Mouse (Mus musculus) cerebellum, adult 18-20 months (tissue): Measurements from ENCODE around the gene Rnf114.
A peak's percentile ranks its signal among the peaks of the same experiment; 100 is the strongest.

Experiments used
- DNase-seq, 2 experiments: peaks; one replicate each; pipeline ENCODE4 v3.0.0; 2021

The Rnf114 gene

DNA sequence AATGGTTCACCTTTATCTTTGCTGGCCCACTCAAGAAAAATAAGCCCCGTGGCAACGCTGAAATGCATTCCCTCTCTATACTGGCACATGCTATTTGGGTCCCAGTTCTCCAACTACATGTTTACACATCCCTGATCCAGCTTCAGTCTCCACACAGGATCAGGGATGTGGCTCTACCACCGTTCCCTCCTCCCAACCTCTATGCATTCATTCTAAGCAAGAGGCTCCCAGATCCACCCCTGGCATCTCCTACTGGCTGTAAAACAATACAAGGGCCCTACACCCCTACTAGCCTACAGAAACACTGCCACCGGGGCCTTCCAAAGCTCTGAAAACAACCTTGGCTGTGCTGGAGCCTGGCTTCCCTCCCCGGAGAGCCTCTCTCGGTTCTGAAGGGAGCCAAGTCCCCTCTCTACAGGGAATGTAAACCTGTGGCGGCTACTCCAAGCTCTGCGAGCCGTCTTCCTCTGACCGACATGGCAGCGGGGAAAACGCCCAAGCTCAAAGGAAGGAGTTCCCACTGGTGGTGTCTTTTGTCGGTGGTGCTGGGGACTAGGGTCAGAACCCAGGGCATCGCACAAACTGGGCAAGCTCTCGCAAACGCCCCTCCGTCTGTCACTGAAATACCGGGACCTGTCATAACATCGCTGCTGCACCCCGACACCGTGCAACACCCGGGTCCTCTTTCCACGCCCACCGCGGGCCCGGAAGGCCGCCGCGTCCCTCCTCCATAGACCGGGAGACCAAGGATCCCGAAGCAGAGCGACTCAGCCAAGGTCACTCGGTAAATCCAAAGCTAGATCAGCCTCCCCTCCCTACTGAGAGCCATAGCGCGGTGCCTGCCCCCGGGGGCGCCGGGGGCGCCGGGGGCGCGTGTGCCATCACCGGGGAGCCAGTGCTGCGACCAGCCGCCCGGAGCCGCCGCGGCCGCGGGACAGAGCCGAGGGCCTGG lies at the start of gene Rnf114:
TSS of gene Rnf114 (plus strand) at position 889 of the 952 bp plus-strand sequence.
- no peak for DNase-seq

DNA sequence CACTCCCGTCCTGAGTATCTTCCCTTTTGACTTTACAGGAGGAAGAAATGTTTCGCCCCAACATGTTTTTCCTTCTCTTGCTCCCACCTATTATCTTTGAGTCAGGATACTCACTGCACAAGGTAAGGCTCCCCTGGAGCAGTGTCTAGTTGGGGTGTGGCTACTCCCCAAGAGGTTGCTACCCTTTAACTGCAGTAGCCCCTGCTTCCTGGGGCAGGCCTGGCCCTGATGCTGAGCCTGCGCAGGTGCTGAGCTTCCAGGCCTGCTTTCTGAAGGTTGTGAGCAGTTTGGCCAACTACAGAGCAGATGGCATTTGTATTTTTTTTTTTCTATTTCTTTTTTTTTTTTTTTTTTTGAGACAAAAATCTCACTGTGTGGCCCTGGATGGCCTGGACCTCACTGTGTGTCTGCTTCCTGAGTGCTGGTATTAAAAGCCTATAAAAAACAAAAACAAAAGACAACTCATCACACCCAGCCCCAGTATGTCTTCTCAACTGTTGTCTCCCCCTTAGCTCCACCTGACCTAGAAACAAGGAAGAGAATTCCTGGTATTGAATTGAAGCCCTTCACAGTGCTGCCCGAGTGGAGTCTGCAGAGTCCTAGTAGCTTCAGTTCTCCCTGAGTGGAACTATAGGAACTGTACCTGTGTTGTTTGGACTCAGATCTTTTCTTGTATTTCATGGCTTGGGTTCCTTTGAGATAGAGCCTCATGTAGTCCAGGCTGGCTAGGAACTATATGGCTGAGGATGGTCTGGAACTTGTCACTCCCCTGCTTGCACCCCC lies 48.8 kb upstream of the Rnf114 start:
- peak; percentile 66 to 70 for DNase-seq

DNA sequence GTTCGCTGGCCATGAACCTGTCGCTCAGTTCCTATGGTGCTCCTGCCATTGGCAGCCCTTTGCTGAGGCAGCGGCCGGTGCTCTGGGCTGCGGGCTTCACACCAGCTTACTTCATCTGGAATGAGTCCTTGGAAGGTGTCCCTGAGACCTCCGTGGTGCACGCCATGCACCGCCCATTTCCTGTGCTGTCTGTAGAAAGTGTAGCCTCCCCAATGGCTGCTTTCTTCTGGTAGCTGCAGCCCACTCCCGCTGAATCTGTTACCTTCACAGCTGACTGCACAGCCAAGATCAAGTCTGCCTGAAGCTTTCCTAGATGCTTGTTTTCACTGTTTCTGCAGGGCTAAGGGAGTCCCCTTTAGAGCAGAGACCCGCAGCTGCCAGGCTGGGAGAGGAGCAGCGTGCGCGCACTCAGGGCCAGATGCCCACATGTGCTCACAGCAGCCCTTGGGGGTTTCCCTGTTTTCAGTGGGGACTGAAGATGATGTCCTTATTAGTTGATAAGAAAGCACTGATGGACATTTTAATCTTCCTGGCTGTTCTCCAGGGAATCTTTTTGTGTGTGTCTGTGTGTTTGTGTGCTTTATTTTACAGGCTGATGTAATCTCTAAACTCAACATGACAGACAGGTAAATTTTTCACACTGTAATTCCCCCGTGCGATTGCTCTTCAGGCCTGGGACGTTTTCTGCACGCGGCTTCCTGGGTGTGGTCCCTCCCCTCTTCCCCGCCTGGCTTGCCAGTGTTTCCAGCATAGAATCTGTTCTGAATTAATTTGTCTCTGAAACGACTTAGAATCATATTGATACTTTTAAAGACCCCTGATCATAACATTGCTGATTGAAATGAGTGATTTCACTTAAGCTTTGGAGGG lies 46.3 kb upstream of the Rnf114 start:
- DNase-seq = no peak

DNA sequence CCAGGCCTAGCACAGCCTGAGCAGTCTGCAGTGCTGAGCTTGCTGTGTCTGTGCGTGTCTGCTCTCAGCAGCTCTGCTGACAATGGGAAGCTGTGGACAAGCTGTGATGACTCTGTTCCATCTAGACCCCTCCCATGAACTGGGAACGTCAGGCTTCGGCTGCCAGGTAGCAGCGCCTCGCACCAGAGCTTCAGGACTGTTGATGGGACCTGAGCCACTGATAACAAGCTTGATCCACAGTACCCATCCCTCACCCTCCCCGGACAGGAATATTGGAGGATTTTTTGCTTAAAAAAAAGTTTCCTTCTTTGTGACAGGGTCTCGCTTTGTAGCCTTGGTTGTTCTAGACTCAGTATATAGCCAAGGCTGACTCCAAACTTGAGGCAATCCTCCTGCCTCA lies 45.2 kb upstream of the Rnf114 start:
- DNase-seq = no peak

DNA sequence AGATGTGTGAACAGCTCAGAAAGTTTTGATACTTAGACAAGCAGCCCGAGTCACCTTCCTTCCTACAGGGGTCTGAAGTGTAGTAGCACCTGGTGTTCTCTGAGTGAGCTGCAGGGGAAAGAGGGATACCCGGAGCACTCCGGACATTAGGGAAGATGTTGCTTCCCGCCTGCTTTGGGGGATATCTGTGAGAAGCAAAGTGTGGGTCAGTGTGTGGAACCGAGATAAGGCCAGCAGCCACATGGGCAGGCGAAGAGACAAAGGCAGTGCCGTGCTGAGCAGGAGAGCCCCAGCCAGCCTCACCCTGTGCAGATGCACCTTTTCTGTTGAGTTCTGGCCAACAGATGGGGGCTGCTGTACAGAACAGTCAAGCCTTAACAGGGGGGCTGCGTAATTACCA lies 44.8 kb upstream of the Rnf114 start:
- DNase-seq = no peak

DNA sequence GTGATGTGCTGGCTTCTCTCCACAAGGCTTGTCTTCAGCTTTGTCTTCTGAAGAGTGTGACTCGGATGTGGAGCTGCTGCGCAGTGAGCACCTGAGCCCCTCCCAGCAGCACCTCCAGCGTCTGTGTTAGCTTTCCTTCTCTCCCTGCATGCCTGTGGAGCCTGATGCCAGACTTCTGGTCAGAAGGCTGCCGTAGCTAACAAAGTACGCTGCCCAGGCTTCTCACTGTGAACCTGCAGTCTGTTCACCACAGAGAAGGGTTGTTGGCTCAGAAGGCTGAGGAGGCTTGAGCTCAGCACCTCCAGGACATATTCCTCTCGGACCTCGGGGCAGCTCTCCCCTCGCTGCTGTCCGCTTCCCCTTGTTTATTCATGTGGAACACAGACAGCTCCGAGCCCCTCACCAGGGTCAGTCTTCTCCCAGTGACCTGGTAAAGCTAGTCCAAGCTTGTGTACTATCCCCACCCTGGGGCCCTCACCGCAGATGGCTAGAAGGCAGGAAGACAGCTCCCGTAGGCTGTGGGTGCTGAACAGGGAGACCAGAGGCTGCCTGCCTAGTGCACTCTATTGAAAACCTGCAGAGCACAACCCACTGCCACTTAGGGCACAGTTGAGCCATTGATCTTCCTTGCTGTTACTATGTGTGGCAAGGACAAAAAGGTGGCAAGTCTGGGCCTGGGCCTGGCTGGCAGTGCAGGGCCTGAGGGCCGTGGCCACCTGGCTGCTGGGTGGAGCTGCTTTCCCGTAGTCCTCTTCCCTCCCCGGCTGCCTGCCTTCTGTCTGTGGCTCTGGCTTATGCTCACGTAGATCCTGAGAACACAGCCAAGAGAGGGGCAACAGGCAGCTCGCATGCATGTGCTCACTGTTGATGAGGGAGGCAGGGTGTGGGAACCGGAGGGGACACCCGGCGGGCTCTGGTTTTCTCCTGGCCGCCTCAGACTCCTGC lies 42.8 kb upstream of the Rnf114 start:
- peak; percentile 63 to 66 for DNase-seq

DNA sequence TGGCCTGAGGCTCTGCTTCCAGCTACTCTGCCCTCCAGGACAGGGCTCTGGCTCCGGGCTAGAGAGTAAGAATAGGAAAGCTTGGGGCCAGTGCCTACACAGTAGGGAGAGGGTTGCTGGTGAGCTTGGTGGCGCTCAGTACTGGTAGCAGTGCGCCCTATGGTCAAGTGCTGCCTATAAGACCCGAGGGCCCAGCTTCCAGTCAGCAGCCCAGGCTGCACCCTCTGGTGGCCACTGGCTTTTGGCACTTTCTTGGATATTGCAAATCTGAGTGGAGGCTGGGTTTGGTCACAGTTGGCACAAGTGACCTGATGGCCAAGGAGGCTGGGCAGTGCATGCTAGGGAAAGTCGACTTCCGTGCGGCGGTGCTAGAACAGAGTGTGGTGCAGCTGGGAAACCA lies 41.8 kb upstream of the Rnf114 start:
- peak; percentile 69 to 71 for DNase-seq

DNA sequence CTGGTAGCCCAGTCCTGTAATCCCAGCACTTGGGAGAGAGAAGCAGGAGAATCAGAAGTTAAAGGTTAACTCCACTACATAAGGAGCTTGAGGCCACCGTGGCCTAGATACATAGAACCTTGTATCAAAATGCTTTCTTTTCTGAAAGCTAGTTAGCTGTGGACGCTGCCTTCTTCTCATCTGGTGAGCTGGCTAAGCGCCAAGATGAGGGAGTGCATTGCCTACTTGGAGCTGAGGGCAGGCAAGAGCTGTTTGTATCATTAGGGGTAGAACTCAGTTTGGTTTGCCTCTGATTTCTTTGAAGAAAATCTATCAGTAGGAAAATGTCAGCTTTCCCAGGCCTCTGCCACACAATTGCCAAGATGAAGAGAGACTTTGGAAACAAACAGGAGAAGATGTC lies 38.6 kb upstream of the Rnf114 start:
- peak; percentile 71 to 73 for DNase-seq

DNA sequence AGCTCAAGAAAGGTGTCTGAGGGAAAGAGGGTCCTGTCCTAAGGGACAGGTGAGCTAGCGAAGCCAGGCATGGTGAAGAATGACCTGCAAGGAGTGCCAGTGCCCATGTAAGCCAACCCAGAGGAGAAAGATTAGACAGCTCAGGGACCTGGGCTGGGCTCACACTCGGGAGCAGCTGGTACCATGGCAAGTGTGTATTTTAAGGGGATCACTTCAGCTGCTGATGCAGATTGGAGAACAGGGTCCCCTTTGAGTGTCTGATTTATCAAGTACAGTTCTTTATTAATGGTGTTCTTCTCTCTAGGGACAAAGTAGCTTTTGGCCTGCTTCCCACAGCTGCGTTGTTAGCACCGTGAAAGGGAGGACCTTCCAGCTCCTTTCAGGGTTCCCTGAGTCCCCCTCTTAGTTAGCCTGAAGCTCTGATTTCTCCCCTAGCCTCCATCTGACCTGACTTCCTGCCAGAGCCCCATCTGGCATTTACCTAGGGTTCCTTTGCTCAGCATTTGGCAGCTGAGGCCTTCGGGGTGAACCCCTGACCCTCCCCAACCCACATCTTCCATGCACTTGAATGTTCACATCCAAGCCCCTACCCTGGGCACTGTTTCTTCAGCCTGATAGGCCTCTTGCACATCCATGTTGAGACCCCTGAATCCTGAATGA lies 36.0 kb upstream of the Rnf114 start:
- DNase-seq = peak; percentile 67 to 69

DNA sequence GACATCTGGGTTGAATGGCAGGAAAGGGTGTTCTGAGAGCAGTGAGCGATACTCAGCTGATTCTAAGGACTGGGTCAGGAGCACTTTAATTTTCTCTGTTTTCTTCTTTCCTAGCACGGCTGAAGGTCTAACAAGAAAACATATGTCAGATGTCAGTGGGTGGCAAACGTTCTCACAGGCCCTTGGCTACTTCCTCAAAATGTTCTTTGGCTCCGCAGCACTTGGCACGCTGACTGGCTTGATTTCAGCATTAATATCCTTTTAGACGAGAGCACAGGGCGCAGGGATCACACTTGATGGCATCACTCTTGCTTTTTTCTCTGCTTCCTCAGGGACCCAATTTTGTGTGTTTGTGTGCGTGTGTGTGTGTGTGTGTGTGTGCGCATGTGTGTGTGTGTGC lies 35.2 kb upstream of the Rnf114 start:
- DNase-seq = peak; percentile 86 to 89

DNA sequence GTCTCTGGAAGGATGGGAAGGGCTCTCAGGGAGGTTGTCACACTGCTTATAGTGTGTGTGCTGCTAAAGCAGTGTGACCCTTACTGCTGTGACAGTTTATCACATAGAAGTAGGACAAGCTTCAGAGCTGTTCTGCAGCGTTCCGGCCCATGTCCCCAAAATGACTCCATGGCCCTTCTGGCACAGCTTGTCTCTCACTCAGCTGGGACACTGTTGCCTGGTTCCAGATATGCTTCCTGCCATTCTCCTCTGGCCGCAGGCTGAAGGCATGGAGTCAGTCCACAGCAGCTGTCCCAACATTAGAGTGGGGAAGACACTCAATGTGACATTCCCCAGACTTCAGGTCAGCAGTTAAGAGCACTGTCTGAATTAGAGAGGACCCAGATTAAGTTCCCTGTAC lies 33.9 kb upstream of the Rnf114 start:
- no peak for DNase-seq

DNA sequence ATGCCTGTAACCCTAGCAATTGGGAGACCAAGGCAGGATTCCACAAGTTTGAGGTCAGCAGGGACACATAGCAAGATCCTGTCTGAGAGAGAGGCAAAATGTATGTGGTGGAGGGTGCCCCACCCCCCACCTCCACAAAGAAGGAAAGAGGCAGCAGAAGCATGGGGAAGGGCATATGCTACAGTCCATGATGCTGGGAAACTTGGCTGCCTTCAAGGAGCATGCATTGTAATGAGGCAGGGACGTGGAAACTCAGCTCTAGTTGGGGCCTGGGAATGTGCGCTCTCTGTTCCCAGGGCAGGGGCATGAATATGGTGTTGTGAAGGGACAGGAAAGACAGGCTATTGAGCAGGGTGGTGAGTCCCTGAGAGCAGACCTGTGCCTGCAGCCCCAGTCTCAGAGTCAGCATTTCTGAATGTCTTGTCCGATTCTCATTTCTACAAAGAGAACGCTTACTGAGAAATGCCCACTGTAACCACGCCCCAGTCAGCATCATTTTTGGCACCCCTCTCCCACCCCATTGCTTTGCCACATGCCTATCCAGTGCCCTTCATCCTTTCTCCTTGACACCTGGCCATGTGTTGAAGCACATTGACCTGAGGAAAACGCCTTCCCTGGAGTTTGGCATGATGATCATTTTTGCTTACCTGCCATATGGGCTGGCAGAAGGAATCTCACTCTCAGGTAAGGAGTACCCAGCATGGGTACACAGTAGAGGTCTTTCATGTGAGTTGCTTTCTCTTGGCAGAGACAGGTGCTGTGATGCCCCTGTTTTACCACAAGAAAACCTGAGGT lies 33.2 kb upstream of the Rnf114 start:
- peak; percentile 77 to 81 for DNase-seq

DNA sequence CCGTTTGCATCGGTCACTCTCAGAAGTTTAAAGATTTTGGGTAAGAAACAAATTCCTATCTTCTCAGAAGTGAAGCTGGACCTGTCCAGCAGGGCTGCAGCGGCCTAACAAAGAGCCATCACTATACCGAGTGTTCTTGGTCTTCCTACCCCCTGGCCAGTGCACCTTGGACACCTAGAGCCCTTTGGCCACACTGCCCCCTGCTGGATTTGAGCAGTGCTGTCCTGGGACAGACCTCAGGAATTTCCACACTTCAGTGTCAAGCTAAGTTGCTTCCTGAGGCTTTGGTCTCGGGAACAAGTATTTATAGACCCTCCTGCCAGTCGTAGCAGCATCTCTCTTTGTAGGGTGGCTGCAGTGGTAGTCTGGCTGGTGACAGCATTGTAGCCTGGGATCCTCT lies 29.5 kb upstream of the Rnf114 start:
- peak; percentile 85 for DNase-seq

DNA sequence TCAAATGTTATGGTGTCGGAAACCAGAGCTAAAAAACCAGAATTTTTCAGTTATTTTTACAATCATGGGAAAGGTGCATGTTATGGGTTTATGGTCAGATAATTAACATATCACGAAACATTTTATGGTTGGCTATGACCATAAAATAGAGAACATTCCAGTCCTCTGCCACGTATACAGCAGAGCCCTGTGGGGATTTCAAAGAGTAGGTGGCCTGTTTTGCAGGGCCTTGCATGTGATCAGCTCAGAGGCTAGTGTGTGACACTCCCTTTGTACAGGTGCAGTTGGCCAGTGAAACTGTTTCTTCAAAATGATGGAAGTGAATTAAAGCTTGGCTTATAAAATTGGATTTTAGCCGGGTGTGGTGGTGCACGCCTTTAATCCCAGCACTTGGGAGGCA lies 28.6 kb upstream of the Rnf114 start:
- no peak for DNase-seq

DNA sequence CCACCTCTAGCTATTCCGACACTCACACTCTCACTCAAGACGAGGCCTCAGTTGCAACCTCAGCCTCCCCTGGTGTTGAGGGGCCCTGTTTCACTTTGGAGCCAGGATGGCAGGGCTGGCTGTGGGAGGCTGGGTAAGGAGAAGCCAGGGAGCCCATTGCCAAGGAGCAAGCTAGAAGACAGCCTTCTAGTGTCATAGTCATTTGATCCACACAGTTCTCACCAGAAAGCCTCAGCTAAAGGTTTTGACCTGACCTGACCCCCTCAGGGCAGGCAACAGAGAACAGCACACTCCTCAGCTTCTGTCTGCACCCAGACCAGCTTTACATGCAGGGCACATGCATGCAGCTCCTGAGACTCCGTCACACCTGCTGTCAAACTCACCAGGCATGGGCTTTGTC lies 26.5 kb upstream of the Rnf114 start:
- no peak for DNase-seq

DNA sequence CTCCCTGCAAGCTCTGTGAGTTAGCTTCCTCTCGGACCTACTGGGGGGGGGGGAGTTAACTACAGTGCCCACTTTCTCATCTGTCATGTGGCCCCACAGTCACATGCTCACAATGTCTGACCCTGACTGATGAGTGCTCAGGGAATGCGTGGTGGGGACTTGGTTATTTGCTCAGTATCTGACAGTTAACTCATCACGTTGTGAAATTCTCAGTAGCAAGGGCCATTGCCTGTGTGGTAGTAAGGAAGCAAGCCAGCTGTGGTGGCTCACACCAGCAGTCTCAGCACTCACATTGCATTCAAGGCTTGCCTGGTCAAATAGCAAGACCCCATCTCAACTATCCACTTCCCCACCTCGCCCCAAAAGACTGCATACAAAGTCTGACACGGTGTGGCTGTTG lies 25.2 kb upstream of the Rnf114 start:
- DNase-seq = no peak

DNA sequence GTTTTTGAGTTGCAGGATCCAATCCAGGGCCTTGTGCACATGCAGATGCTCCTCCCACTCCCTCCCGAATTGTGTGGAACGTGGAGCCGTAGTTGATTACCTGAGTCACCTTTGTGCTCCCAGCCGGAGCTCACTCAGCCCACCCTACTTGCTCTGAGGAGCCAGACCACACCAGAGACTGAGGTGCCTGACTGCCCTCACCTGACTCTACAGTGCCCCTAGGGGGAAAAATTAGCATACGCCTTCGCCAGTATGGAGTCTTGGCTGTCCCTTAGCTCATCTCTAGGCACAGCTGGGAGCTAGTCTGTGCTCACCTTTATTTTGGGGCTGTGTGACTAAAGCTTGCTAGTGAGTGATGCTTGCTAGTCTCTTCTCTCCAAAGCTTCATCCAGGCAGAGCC lies 24.0 kb upstream of the Rnf114 start:
- peak in 1 of 2 experiments; percentile 21 for DNase-seq

DNA sequence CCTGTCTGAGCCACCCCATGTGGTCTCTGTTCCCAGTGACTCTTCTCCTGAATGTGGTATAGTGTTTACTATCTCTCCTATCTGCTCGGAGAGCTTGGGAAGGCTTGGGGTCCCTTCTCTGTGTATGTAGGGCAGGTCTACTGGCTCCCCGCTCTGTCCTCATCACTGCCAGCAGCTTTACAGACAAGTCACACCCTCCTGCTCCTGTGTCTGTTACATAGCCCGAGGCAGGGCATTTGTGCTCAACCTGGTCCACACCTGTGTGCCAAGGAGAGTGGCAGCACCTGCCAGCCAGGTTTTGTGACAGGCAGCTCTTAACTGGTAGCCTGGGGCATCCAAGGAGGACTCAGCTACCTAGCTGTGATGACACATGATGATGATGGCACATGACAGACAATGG lies 21.8 kb upstream of the Rnf114 start:
- peak; percentile 60 to 64 for DNase-seq

DNA sequence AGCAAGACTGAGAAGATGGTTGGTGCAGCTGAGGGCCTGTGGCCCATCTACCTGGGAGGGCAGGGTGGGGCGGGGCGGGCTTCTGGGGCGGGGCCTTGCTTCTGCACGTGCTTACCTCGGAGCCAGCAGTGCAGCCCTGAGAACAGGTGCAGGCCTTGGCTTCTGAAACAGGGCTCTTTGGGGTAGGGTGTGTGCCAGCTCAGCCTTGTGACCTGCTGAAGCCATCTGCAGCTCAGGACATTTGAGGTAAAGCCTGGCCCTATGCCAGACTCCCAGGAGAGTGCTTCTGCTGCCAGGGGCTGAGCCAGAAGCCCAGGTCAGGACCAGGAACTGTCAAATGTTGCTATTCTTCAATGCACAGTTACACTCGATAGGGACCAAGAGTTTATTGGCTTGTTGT lies 20.9 kb upstream of the Rnf114 start:
- DNase-seq = peak; percentile 96

DNA sequence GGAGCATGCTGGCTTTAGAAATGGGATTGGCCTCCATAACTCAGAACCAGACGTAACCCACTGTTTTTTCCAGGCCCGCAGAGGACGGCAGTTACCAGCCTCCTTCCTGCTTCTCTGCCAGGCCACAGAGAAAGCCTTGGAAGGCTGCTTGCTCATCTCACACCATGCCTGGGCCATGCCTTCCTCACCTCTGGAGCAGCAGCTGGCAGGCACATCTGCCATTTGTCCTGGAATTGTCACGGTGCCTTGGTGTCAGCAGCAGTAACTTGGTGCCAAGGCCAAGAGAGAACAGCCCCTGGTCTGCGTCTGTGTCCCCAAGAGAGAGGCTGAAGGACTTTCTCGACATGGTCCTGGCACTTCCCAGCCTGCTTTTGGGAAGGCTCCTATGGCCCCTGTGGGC lies 18.2 kb upstream of the Rnf114 start:
- no peak for DNase-seq
